29 mouse cellular contexts compared by ENCODE assay signal in the genomic region with DNA sequence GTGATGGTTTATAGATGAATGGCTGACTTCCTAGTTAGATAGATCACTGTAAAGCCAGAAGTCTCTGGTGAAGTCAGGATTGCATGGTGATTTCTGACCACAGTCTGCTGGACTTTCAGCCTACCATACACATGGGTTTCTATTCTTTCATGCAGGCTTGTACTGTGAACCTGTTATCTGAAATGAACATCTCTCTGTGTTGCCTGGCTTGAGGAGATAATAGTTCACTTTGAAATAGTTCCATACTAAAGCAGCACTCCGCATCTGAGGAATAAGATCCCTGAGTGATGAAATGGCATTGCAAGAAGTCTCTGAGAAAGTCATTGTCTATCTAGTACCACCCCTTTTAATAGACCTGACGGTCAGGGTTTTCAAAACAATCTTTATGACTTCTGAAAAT. TPM values are rescaled to one million over a fixed set of nuclear protein-coding genes. Genes with fewer than 3 reads are reported as not detected.
DNase-seq lines count a peak whose midpoint lies in the region; ATAC-seq and TF ChIP-seq lines count a peak whose summit lies in the region.
"Had no signal": no experiment of that assay in that cellular context is flagged by ENCODE, and none has a peak within 500 bp of the region (broad histone marks: within the 10 kb centered on the region; RNA-seq: fewer than 3 reads in every experiment).

No protein-coding gene starts in this region.

- H3K9me3 ChIP-seq in intestine, embryonic 16.5 days (ENCODE audit: control insufficient read depth, low read length), result no peaks in the 10 kb centered on the region
- H3K9me3 ChIP-seq in intestine, embryonic 15.5 days, result no peaks in the 10 kb centered on the region
- no peaks in the 10 kb centered on the region for H3K9me3 ChIP-seq in liver, postnatal 0 days (ENCODE audit: low read length)
- H3K9me3 ChIP-seq in forebrain, embryonic 14.5 days (replicated peaks; ENCODE audit: control insufficient read depth, low read length), result no peaks in the 10 kb centered on the region
- H3K9me3 ChIP-seq: embryonic facial prominence, embryonic 12.5 days; embryonic facial prominence, embryonic 15.5 days; forebrain, embryonic 10.5 days; forebrain, embryonic 15.5 days; heart, embryonic 10.5 days; heart, embryonic 13.5 days had no signal

- H3K27me3 ChIP-seq in intestine, embryonic 16.5 days (replicated peaks; ENCODE audit: control insufficient read depth, insufficient read depth, low read length), result no peaks in the 10 kb centered on the region
- H3K27me3 ChIP-seq in intestine, embryonic 15.5 days (replicated peaks), result no peaks in the 10 kb centered on the region
- no peaks in the 10 kb centered on the region for H3K27me3 ChIP-seq in liver, postnatal 0 days (ENCODE audit: insufficient read depth, low read length)
- no peaks in the 10 kb centered on the region for H3K27me3 ChIP-seq in small intestine, adult 2 months (ENCODE audit: control insufficient read depth, insufficient read depth, low read length)
- no peaks in the 10 kb centered on the region for H3K27me3 ChIP-seq in forebrain, embryonic 14.5 days (replicated peaks; ENCODE audit: control insufficient read depth, insufficient read depth, low read length)
- H3K27me3 ChIP-seq: embryonic facial prominence, embryonic 12.5 days; embryonic facial prominence, embryonic 15.5 days; forebrain, embryonic 15.5 days; heart, embryonic 13.5 days had no signal

- no peak for TF ChIP-seq EP300 in liver, postnatal 0 days (IDR thresholded peaks at IDR 0.05; ENCODE audit: low read depth)

- H3K9ac ChIP-seq in intestine, embryonic 16.5 days (ENCODE audit: low read depth, low read length), result no peak overlapping the region
- H3K9ac ChIP-seq in intestine, embryonic 15.5 days, result no peak overlapping the region
- no peak overlapping the region for H3K9ac ChIP-seq in liver, postnatal 0 days (replicated peaks)
- H3K9ac ChIP-seq in forebrain, embryonic 14.5 days (ENCODE audit: low read length), result no peak overlapping the region
- H3K9ac ChIP-seq: embryonic facial prominence, embryonic 12.5 days; embryonic facial prominence, embryonic 15.5 days; forebrain, embryonic 15.5 days; heart, embryonic 13.5 days; hindbrain, embryonic 14.5 days had no signal

- 71% methylated on average over 2 of the region's 2 CpGs for WGBS in intestine, embryonic 16.5 days
- 77% methylated on average over 2 of the region's 2 CpGs for WGBS in intestine, embryonic 15.5 days
- 56% methylated on average over 2 of the region's 2 CpGs for WGBS in liver, postnatal 0 days (ENCODE audit: insufficient replicate concordance)
- WGBS in small intestine, adult 2 months, result 40% methylated on average over 2 of the region's 2 CpGs
- 89% methylated on average over 2 of the region's 2 CpGs for WGBS in forebrain, embryonic 14.5 days

- H3K4me3 ChIP-seq in intestine, embryonic 16.5 days (ENCODE audit: low read length), result no peak overlapping the region
- no peak overlapping the region for H3K4me3 ChIP-seq in intestine, embryonic 15.5 days (replicated peaks)
- no peak overlapping the region for H3K4me3 ChIP-seq in liver, postnatal 0 days (ENCODE audit: low read depth, low read length)
- no peak overlapping the region for H3K4me3 ChIP-seq in embryonic fibroblast, embryonic 13.5 days (ENCODE audit: insufficient read depth, low read length)
- H3K4me3 ChIP-seq in small intestine, adult 2 months (ENCODE audit: low read depth, low read length), result no peak overlapping the region
- H3K4me3 ChIP-seq in forebrain, embryonic 14.5 days (ENCODE audit: low read depth, low read length), result no peak overlapping the region
- H3K4me3 ChIP-seq: embryonic facial prominence, embryonic 12.5 days; embryonic facial prominence, embryonic 15.5 days; erythroblast, embryonic 14.5 days; forebrain, embryonic 10.5 days; forebrain, embryonic 15.5 days; heart, embryonic 10.5 days; heart, embryonic 13.5 days had no signal

- H3K27ac ChIP-seq in intestine, embryonic 16.5 days (ENCODE audit: low read length), result no peak overlapping the region
- H3K27ac ChIP-seq in intestine, embryonic 15.5 days, result no peak overlapping the region
- H3K27ac ChIP-seq in liver, postnatal 0 days (ENCODE audit: low read depth), result no peak overlapping the region; the same call in 1 of the 2 replicates
- H3K27ac ChIP-seq in embryonic fibroblast, embryonic 13.5 days (ENCODE audit: insufficient read depth, low read length), result peak overlapping the region; percentile 47
- H3K27ac ChIP-seq in small intestine, adult 2 months (ENCODE audit: insufficient read depth, low read depth, low read length), result 0 out of 2 replicates have a peak overlapping the region, but pooled peaks have one; percentile 14
- no peak overlapping the region for H3K27ac ChIP-seq in forebrain, embryonic 14.5 days (ENCODE audit: low read depth, low read length)
- H3K27ac ChIP-seq: embryonic facial prominence, embryonic 12.5 days; embryonic facial prominence, embryonic 15.5 days; forebrain, embryonic 10.5 days; forebrain, embryonic 15.5 days; heart, embryonic 10.5 days; heart, embryonic 13.5 days; hindbrain, embryonic 14.5 days; hindbrain, postnatal 0 days had no signal

- no peak overlapping the region for H3K4me2 ChIP-seq in intestine, embryonic 16.5 days (ENCODE audit: low read depth, low read length)
- no peak overlapping the region for H3K4me2 ChIP-seq in intestine, embryonic 15.5 days (replicated peaks)
- peak overlapping the region; percentile 76; the same call in 1 of the 2 replicates for H3K4me2 ChIP-seq in liver, postnatal 0 days (ENCODE audit: low read depth, low read length)
- H3K4me2 ChIP-seq in forebrain, embryonic 14.5 days (ENCODE audit: low read length), result no peak overlapping the region
- H3K4me2 ChIP-seq: embryonic facial prominence, embryonic 12.5 days; forebrain, embryonic 15.5 days; heart, embryonic 13.5 days had no signal

- no peaks in the 10 kb centered on the region for H3K36me3 ChIP-seq in intestine, embryonic 16.5 days (ENCODE audit: control insufficient read depth, insufficient read depth, low read length)
- no peaks in the 10 kb centered on the region for H3K36me3 ChIP-seq in intestine, embryonic 15.5 days
- no peaks in the 10 kb centered on the region for H3K36me3 ChIP-seq in liver, postnatal 0 days (replicated peaks; ENCODE audit: insufficient read depth, low read length)
- no peaks in the 10 kb centered on the region for H3K36me3 ChIP-seq in small intestine, adult 2 months (ENCODE audit: control insufficient read depth, insufficient read depth, low read length)
- H3K36me3 ChIP-seq in forebrain, embryonic 14.5 days (ENCODE audit: control insufficient read depth, insufficient read depth, low read length), result no peaks in the 10 kb centered on the region
- H3K36me3 ChIP-seq: embryonic facial prominence, embryonic 12.5 days; embryonic facial prominence, embryonic 15.5 days; forebrain, embryonic 10.5 days; forebrain, embryonic 15.5 days; heart, embryonic 10.5 days; heart, embryonic 13.5 days had no signal

- no peak for TF ChIP-seq POLR2A in embryonic fibroblast, embryonic 13.5 days (IDR thresholded peaks at IDR 0.05; ENCODE audit: low read depth, low read length)
- no peak for TF ChIP-seq POLR2A in small intestine, adult 2 months (IDR thresholded peaks at IDR 0.05; ENCODE audit: low read depth, low read length)

- H3K4me1 ChIP-seq in intestine, embryonic 16.5 days (ENCODE audit: control insufficient read depth, insufficient read depth, low read length), result no peaks in the 10 kb centered on the region
- no peaks in the 10 kb centered on the region for H3K4me1 ChIP-seq in intestine, embryonic 15.5 days (replicated peaks)
- H3K4me1 ChIP-seq in liver, postnatal 0 days (ENCODE audit: insufficient read depth), result 0 out of 2 replicates have a peak, but pooled peaks cover 2% of the 10 kb centered on the region
- no peaks in the 10 kb centered on the region for H3K4me1 ChIP-seq in embryonic fibroblast, embryonic 13.5 days (ENCODE audit: control insufficient read depth, insufficient read depth, low read length)
- peaks cover 14% of the 10 kb centered on the region; the same call in 1 of the 2 replicates for H3K4me1 ChIP-seq in small intestine, adult 2 months (ENCODE audit: control insufficient read depth, insufficient read depth, insufficient read length, low read length)
- no peaks in the 10 kb centered on the region for H3K4me1 ChIP-seq in forebrain, embryonic 14.5 days (ENCODE audit: control insufficient read depth, insufficient read depth, low read length)
- H3K4me1 ChIP-seq: embryonic facial prominence, embryonic 12.5 days; embryonic facial prominence, embryonic 15.5 days; forebrain, embryonic 10.5 days; forebrain, embryonic 15.5 days; heart, embryonic 10.5 days; heart, embryonic 13.5 days had no signal

- TF ChIP-seq CTCF in liver, postnatal 0 days (IDR thresholded peaks at IDR 0.05; ENCODE audit: low read depth), result no peak
- TF ChIP-seq CTCF in embryonic fibroblast, embryonic 13.5 days (IDR thresholded peaks at IDR 0.05; ENCODE audit: borderline replicate concordance, insufficient read depth, low read length), result no peak
- no peak for TF ChIP-seq CTCF in small intestine, adult 2 months (IDR thresholded peaks at IDR 0.05; ENCODE audit: extremely low read depth, insufficient read length, insufficient replicate concordance, low read depth, low read length)

- no peak for DNase-seq in liver, postnatal 0 days
- no peak for DNase-seq in liver
- no peak for DNase-seq in forebrain, embryonic 14.5 days (ENCODE audit: low spot score)
- no peak for DNase-seq in layer of hippocampus, adult 8-10 months (ENCODE audit: low spot score in 2 of 2)
- DNase-seq: adrenal gland, postnatal 10 days; adrenal gland, postnatal 36 days; cerebellum, adult 2 months; cerebellum, adult 9-11 months; cerebellum, postnatal 25 days; gastrocnemius, postnatal 25 days; heart, adult 18-20 months; heart, postnatal 14 days; heart, postnatal 4 days had no signal

- peak; percentile 14; the same call in 1 of the 2 replicates for ATAC-seq in intestine, embryonic 16.5 days
- ATAC-seq in intestine, embryonic 15.5 days, result no peak
- ATAC-seq in liver, postnatal 0 days, result no peak
- no peak for ATAC-seq in forebrain, embryonic 14.5 days
- ATAC-seq: CD4-positive, CD25-positive, alpha-beta regulatory T cell, adult 4 months; forebrain, embryonic 15.5 days; hindbrain, postnatal 0 days; inflammation-experienced regulatory T-cells, adult 6 months; Patski had no signal

RNA-seq across cellular contexts. Expression of a gene that starts 6.3 kb away (rescaled TPM):
- 13.3 and 15.2 TPM in 2 replicates for polyA plus RNA-seq in intestine, embryonic 16.5 days (2015; fragmentation: Nextera tagmentation; extraction: Ambion mirVana)
- 10.0 and 11.0 TPM in 2 replicates for polyA plus RNA-seq in intestine, embryonic 15.5 days (2015; fragmentation: Nextera tagmentation; extraction: Ambion mirVana)
- polyA plus RNA-seq in liver, postnatal 0 days (2015; fragmentation: Nextera tagmentation; extraction: Ambion mirVana), result 6.0 and 6.8 TPM in 2 replicates
- polyA plus RNA-seq in embryonic fibroblast, embryonic 13.5 days (2011; ENCODE audit: insufficient read length, low read depth, missing spikeins), result 8.8 and 12.1 TPM in 2 replicates
- polyA plus RNA-seq in small intestine, adult 2 months (2012; rRNA removed), result 0.83 and 2.6 TPM in 2 replicates
- polyA plus RNA-seq in forebrain, embryonic 14.5 days (2014; fragmentation: Nextera tagmentation; extraction: Ambion mirVana), result 4.5 and 4.6 TPM in 2 replicates
- total RNA-seq in layer of hippocampus, adult 8-10 months (2022), result 1 to 10 TPM; 8.2 to 9.4 (median 8.6) TPM
- polyA plus RNA-seq: erythroblast, embryonic 14.5 days had no signal

Comparison
In these comparisons a context has a peak if more than half of its experiments do, and no peak if none do; other contexts are left out.
1. H3K27ac ChIP-seq: peak in embryonic fibroblast, embryonic 13.5 days (single experiment) and small intestine, adult 2 months (single experiment); none in intestine, embryonic 16.5 days (single experiment), intestine, embryonic 15.5 days (single experiment), liver, postnatal 0 days (single experiment) and forebrain, embryonic 14.5 days (single experiment).